Mouse (Mus musculus) cerebellum, adult 9-10 months (tissue): ENCODE measurements at regions not wholly inside any gene's neighbourhood (a gene's known extent, or its start where the extent isn't known, plus 50 kb on each side); places are given as distances from the start of the nearest gene placed in this dataset.

ENCODE experiments used
- DNase-seq: peaks from one replicate; pipeline ENCODE4 v3.0.0; 2022

DNA sequence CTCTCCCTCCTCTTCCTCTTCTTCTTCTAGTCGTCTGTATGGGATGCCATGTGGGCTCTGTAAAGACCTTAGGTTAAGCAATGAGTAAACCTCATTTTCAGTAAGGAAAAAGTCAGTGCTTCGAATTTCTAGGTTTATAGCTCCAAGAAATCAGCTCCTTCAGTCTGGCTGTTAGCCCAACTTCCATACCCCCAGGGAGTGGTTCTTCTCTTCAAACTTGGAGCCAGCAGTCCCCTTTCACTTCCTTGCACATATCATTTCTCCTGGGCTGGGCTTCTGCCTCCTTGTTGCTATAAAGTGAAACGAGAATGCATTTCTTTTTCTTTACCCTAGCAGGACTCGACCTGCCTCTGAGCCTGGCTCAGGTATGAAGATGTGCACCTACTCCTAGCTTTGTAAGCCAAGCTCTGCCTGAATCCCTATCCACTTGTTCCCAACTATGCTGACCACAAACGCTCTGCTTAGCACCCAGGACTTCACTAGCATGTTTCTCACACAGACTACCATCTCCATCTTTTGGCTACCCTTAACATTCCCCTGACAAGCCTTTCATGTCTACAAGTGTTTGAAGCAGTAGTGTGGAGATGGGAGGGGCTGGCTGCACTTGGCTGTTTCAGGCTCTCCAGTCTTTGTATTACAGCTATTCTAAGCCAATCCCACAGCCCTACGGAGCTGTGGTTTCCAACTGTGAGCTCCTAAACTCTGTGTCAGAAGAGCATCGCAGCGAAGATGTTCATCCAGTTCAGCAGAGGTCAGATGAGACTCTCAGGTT is 243.8 kb upstream of the Tprg start:
- DNase-seq, result no peak

DNA sequence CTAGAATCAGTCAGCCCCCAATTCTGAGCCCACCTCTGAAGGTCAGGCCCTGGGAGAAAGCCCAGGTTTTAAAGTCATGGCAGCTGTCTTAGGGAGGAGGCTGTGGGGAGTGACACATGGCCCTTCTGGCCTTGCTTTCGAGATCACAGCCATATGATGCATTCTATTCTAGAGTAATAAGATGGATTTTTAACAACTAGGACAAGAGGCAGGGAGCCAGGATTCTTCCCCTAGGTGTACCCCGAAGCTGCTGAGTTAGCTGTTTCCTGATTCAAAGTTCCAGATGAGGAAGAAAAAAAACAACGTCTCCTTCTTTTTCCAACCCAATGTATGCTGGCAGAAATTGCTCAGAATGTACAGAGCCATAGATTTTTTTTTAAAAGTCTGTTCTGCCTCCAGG is 242.0 kb upstream of the Tprg start:
- DNase-seq, result no peak

DNA sequence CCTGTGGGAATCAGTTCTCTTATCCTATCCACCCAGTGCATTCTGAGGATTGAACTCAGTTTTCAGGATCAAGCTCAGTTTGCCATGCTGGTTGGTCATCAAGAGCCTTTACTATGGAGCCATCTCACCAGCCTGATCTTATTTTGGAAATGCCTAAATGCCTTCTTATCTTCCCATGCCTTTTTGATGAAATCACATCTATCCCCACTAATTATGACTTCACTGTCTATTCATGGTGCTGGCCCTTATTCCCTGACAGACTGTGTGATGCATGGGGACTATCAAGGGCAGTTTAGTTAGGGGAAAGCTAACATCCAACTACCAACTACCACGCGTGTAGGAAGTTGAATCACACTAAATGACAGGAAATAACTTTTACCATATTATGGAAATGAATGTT is 238.9 kb upstream of the Tprg start:
- no peak for DNase-seq

- no peak for DNase-seq
Measured at GRCm38 (mm10) chr16:25049928-25050510, 236.6 kb upstream of the Tprg start.

- DNase-seq, result no peak
Measured at GRCm38 (mm10) chr16:25051044-25051443, 235.6 kb upstream of the Tprg start.

- no peak for DNase-seq
Measured at GRCm38 (mm10) chr16:25052428-25052827, 234.2 kb upstream of the Tprg start.

DNA sequence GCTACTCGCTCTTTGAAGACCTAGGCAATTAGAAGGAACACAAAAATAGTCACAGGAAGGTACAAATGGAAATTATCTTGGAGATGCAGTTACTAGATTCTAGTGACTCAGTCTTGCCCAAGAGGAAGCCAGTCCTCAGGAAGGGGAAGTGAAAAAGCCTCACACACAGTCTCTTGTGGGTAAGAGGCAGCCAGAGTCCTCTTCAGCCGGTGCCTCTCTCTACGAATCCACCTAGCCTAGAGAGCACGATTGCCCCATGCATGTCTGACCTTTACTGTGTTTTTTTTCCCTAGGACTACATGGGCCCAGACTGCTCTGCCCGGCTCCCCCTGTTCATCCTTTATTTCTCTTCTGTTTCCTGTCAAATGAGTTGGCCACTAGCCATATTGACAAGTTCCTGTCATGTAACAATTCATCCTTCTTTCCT is 233.7 kb upstream of the Tprg start:
- DNase-seq, result no peak

DNA sequence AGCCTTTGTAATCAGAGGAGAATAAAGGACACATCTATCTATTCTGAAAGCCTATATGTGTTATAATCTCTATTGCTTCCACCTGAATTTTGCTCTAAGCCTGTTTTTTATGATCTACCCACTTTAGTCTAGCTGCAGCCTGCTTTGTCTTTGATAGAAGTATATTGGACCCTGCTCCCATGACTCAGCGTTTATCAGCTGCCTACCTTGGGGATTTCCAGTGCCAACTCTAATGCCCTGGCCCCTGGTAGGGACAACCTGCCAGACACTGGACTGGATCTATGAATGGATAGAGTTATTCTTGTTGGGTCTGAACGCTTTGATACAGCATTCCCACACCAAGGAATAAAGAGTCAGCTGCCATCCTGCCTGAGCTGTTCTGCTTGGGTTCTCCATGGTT is 232.3 kb upstream of the Tprg start:
- no peak for DNase-seq

- DNase-seq, result no peak
Measured at GRCm38 (mm10) chr16:25055376-25055775, 231.2 kb upstream of the Tprg start.

DNA sequence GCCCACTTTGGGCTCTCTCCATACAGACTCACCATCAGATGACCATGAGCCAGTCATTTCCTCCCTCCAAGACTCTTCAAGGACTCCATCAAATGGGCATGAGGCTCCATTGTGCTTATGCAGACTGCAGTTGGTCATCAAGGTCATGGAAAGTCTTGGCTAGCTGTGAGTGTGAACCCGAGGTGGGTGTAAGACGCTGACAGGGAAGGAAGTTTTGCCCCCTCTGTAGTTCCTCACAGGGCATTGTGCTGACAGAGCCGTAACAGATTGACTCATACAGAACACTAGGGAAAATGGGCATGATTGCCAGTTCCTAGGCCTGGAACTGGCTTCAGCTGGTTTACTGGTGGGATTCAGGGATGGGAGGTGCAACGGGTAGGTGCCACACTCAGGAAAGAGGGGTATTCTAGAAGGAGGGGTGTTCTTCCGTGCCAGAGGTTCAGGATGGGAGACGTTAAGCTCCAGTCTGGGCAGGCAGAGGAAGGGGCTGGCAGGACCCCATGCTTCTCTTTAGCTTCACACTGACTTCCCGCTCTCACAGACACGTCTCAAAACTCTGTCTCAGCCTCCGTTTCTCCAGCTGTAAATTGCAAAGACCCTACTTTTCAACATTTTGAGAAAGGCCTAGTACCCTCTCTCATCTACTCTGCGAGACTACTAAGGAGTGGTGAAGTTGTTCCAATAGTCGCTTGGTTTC is 228.4 kb upstream of the Tprg start:
- no peak for DNase-seq

- DNase-seq, result peak; percentile 100
Measured at GRCm38 (mm10) chr16:25058812-25059501, 227.7 kb upstream of the Tprg start.

- DNase-seq, result no peak
Measured at GRCm38 (mm10) chr16:25059504-25059992, 227.1 kb upstream of the Tprg start.

- DNase-seq, result peak; percentile 52
Measured at GRCm38 (mm10) chr16:25060266-25060665, 226.4 kb upstream of the Tprg start.

DNA sequence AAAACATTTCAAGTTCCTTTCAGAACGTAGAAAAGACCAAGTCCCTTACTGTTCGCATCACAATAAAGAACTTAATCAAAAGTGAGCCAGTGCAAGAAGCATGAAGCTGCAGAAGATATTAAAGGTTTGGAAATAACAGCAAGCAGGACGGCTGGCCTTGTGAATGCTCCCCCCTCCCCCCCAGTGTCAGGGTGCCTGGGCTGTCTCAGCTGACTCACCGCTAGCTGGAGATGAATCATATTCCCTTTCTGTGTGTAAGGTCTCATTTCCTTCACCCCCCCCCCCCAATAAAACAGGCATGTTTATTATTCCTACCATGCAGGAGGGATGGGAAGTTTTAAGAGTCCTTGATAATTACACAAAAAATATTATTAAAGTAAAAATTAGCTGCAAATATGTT is 225.0 kb upstream of the Tprg start:
- no peak for DNase-seq

GRCm38 (mm10) chr16:25063981-25064380 is 222.6 kb upstream of the Tprg start:
- no peak for DNase-seq

DNA sequence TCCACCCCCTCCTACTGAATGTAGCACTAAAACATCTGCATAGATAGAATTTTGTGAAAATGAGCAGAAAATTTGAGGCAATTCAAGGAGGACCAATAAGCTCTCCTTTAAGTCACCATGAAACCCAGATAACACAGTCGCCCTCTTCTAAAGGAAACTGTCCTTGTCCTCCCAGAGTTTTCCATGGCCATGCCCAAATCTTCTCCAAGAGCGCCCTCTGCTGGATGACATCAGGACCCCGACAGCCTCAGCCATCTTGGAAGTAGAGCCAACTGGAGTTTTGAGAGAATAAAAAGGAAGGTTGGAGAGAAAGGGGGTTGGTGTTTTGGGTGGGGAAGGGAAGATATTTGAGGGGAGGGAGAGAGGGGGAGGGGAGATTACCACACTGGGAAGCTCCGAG is 222.1 kb upstream of the Tprg start:
- peak; percentile 94 for DNase-seq

DNA sequence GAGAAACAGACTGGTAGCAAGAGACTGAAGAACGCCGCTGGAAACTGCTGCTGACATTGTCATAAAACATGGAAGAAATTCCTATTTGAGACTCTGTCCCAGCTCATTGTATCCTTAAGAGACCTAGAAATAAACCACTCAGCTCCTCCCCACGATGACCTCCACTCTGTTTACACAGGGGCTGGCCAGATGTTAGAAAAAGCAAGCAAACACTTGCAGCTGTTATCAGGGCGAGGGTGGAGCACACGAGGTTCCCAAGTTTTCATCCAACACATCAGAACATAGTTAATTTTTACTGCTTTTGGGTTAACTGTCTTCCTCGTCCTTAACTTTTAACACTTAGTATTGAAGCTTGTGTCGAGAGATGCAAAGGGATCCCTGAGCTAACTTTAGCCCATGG is 219.8 kb upstream of the Tprg start:
- DNase-seq, result no peak

DNA sequence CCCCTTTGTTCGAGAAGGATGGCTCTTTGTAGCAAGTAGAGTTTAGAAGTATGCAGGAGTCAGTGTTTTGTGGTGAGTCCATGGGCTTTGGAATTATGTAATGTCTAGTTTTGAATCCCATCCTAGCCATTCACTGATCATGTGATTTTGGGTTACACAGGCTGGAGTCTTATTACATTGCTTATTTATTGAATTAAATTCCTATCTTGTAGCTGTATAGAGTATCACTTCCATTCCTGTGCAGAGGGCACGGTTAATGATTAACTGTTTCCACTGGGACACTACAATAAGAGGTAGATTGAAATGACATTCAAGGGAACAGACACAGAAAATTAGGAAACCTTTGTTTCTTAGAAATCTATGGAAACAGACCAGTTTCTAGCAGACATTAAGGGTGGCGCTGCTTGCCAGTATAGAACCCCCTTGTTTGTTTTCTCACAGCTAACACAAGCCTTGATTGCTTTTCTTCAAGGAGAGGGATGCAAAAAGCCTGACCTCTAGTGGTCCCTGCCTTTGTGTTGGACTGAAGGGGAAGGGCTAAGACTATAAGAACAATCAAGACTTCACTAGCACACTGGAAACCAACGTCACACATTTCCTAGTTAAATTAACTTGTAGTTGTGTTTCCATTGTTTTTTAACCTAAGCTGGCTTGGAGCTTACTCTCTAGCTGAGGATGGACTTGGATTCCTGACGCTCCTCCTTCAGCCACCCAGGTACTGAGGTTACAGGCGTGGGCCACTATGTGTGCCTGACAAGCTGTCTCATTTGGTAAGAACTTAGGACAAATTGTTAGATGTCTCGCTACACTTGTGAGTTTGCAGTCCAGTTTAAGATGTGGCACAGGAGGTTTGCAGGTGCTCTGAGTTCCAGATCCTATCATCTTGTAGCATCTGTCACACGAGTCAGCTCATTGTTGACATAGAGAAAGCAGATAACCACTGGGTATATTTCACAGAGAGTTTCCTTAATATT is 219.1 kb upstream of the Tprg start:
- DNase-seq, result no peak

DNA sequence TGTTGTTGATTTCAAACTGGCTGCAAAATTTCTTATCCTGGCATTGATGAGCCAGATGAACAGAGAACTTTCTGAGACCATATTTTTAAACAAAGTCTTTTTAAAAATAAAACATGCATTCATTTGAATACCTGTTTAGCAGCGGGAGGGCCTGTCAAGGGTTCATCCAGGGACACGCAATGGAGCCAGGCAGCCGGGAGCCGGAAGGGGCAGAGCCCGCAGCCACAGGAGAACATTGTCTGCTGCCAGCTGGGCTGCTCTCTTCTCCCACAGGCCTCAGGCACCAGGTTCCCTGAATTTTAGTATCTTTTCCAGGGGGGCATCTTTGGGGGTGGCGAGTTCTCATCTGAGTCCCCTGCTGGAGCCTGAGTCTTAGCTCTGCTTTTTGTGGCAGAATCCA is 205.8 kb upstream of the Tprg start:
- no peak for DNase-seq

- no peak for DNase-seq
Measured at GRCm38 (mm10) chr16:25083729-25084128, 202.9 kb upstream of the Tprg start.

DNA sequence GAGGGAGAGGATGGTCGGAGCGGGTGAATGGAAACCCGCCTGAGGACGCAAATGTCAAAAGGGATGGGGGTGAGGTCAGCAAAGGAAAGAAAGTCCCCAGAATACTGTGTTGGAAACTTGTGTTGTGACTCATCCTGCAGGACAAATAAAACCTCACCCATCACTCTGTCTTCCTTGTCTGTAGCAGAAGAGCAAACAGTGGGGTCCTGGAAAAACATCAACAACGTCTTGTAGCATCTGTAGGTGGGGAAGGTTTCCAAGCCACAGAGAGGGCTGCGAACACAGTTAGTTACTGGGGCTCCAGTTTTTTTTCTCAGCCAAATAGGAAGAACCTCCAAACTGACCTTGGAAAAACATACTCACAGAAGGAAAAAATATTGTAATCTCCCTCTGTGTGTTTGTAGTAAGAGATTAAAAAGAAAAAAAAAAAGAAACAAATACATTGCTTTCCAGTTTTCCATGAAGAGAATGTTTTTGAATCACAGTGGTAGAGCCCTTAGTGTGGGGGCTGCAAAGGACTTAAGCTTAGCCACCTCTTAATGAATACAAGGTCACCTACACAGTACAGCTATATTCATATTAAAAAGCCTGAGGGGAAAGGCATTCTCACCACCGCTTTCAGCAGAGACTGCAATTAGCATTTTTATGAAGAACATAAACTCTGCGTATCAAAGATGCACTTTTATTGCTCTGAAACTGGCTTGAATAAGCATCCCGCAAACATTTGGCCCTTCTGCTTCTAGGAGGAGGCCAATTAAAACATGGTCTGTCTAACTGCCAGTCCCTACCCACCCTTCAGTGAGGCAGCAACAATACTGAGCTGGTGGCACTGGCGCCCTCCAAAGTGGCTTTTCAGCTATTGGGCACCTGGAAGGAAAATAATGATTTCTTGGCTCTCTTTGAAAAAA is 198.6 kb upstream of the Tprg start:
- DNase-seq, result no peak
